Mouse (Mus musculus) embryonic facial prominence, embryonic 10.5 days (tissue): Measurements from ENCODE around the gene Gga1. TPM values are rescaled to one million over a fixed set of nuclear protein-coding genes. Genes with fewer than 3 reads are reported as not detected.

Experiments used
- DNase-seq: peaks from one replicate; pipeline ENCODE4 v3.0.0-alpha.2; 2017; ENCODE audit warnings: low spot score
- H3K27ac ChIP-seq: fragments of 300-500 bp; sonication (generic); replicated peaks from 2 replicates; pipeline ENCODE4 v1.5.1; 2016; ENCODE audit warnings: mild to moderate bottlenecking
- H3K27me3 ChIP-seq: fragments of 300-500 bp; sonication (generic); replicated peaks from 2 replicates; pipeline ENCODE4 v1.6.1; 2016; ENCODE audit warnings: low read depth, mild to moderate bottlenecking; ENCODE audit not compliant: poor library complexity, severe bottlenecking
- H3K36me3 ChIP-seq: fragments of 300-500 bp; sonication (generic); replicated peaks from 2 replicates; pipeline ENCODE4 v1.6.1; 2016; ENCODE audit warnings: mild to moderate bottlenecking, moderate library complexity
- H3K4me1 ChIP-seq: fragments of 300-500 bp; sonication (generic); 2 replicates; pipeline ENCODE4 v1.6.1; 2016
- H3K4me3 ChIP-seq: fragments of 300-500 bp; sonication (generic); 2 replicates; pipeline ENCODE4 v1.5.1; 2016; ENCODE audit warnings: mild to moderate bottlenecking, moderate library complexity
- H3K9me3 ChIP-seq: fragments of 300-500 bp; sonication (generic); 2 replicates; pipeline ENCODE4 v1.6.1; 2016; ENCODE audit warnings: mild to moderate bottlenecking
- WGBS: fragments of 180-500 bp; shearing (Covaris S2); methylation state at CpG from one replicate; pipeline ENCODE4 v1.1.7; 2016; 5-methylcytosine and 5-hydroxymethylcytosine counted together
- polyA plus RNA-seq: library from polyadenylated mRNA; unstranded; fragments of >200 nt; fragmentation: Nextera tagmentation; extraction: Ambion mirVana; gene quantifications from 2 replicates; pipeline ENCODE4 v1.2.1, GENCODE M21; 2016

Gene Gga1
- polyA plus RNA-seq, 1 experiment from 2014 or later, result 52.0 TPM

DNA sequence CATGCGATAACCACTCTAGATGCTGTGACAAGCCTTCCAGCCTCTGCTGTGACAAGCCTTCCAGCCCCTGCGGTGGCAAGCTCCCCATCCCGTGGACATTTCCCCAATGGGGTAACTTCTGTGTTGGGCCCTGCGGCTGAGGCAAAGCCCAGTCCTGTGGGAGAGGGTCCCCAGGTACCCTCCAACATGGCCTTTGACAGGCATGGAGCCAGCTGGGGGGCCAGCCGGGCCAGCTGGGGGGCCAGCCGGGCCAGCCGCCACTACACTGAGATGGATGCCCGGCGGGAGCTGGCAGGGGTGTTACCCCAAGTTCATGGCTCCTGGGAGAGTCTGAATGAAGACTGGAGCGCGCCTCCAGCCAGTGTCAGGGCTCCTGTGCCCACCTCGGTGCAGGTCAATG lies 27.5 kb upstream of the Gga1 start:
- no peak for DNase-seq
- 0 out of 2 replicates have a peak overlapping the region, but pooled peaks have one; percentile 8 for H3K4me3 ChIP-seq
- H3K36me3 ChIP-seq, result peaks cover 18% of the 10 kb centered on the region
- peaks cover 50% of the 10 kb centered on the region for H3K4me1 ChIP-seq
- 0 out of 2 replicates have a peak overlapping the region, but pooled peaks have one; percentile 10 for H3K27ac ChIP-seq
- WGBS, result 86% methylated on average over 12 of the region's 12 CpGs
- H3K27me3 ChIP-seq, result peaks cover 6% of the 10 kb centered on the region
- H3K9me3 ChIP-seq, result no peaks in the 10 kb centered on the region

DNA sequence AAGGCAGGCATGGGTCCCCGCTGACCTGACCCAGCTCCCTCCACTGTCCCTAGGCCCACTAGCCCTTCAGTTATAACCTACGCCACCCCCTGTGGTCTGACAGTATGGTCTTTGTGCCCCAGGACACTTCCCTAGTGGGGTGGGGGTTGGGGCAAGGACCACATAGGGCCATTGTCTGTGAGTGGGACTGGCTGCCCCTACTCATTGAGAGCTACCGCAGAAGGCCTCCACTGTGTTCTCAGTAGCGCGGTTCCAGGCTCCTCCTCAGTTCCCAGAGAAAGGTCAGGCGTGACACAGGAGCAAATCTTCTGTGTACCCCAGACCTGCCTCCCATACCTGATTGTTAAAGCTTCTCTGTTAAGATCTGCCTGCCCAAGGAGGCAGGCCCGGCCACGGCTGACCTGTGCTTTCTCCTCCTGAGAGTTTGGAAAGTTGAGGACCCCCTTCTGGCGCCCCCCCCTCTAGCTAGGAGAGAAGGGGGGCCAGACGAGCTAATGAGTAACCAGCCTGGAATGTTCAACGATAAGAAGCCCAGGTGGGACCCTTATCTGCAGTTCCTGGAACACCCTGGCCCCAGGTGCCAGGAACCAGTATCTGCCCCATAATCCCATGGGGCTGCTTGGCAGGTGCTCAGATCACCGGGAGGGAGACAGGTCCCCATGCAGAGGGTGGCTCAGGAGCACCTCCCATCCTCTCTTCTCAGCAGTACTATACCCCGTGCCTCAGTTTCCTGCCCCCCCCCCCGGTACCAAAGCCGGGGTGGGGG lies 26.7 kb upstream of the Gga1 start:
- WGBS, result 67% methylated on average over 15 of the region's 15 CpGs
- Histone ChIP-seq H3K4me1 (peaks cover 43% of the 10 kb centered on the region), H3K36me3 (peaks cover 18% of the 10 kb centered on the region), H3K4me3 (no peak overlapping the region), H3K9me3 (no peaks in the 10 kb centered on the region), H3K27ac (peak overlapping the region; percentile 1; the same call in 1 of the 2 replicates), H3K27me3 (0 out of 2 replicates have a peak, but pooled peaks cover 5% of the 10 kb centered on the region)
- DNase-seq, result no peak

DNA sequence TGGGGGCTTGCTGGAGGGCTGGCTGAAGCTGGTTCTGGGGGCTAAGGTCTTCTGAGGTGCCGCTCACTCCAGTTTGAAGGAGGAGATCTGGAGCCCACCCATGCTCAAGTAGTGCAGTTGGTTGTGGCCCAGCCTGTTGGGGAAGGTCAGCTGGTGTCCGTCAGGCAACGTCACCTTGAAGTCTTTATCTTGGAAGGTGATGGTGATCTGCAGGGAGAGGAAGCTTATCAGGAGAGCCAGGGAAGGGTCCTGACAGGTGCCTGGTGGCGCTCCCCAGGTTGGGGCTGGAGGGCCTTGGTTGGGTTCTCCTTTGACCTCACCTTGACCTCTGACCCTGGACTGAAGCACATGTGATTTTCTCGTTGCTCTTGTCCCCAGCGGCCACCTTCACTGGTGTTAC lies 26.0 kb upstream of the Gga1 start:
- H3K27ac ChIP-seq, result no peak overlapping the region
- peaks cover 36% of the 10 kb centered on the region for H3K4me1 ChIP-seq
- 0 out of 2 replicates have a peak, but pooled peaks cover 8% of the 10 kb centered on the region for H3K27me3 ChIP-seq
- DNase-seq, result no peak
- WGBS, result 72% methylated on average over 6 of the region's 6 CpGs
- no peaks in the 10 kb centered on the region for H3K9me3 ChIP-seq
- peaks cover 18% of the 10 kb centered on the region for H3K36me3 ChIP-seq
- H3K4me3 ChIP-seq, result no peak overlapping the region

DNA sequence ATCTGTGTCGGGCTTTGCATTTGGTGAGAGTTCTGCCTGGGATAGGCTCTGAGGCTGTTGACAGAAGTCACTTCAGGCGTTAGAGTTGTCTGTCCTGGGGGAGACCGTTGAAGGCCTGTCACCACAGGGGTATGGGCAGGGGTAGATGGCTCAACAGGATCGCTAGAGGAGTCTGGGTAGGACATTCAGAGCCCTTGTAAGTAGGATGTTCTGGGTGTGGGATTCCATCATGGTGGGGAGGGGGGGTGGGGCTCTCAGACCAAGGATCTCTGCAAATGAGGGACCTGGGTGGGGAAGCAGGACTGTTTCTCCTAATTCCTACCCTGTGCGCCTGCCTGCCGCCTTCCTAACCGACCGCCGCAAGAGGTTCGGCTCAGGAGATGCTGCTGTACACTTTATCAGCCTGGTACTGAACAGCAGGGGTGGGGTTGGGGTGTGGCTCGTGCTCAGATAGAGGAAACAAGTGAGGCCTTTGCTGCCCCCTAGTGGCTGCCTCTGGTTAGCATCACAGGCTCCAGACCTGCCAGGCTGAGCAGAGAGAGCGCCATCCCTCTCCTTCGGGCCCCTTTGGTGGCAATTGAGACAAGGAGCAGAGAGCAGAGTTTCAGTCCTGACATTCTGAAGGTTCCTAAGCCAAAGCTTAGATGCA lies 25.4 kb upstream of the Gga1 start:
- H3K4me1 ChIP-seq, result peaks cover 31% of the 10 kb centered on the region
- H3K36me3 ChIP-seq, result peaks cover 18% of the 10 kb centered on the region
- H3K4me3 ChIP-seq, result 0 out of 2 replicates have a peak overlapping the region, but pooled peaks have one; percentile 17
- 0 out of 2 replicates have a peak, but pooled peaks cover 8% of the 10 kb centered on the region for H3K27me3 ChIP-seq
- WGBS, result 17% methylated on average over 13 of the region's 13 CpGs
- H3K9me3 ChIP-seq, result no peaks in the 10 kb centered on the region
- H3K27ac ChIP-seq, result no peak overlapping the region
- DNase-seq, result peak; percentile 92

DNA sequence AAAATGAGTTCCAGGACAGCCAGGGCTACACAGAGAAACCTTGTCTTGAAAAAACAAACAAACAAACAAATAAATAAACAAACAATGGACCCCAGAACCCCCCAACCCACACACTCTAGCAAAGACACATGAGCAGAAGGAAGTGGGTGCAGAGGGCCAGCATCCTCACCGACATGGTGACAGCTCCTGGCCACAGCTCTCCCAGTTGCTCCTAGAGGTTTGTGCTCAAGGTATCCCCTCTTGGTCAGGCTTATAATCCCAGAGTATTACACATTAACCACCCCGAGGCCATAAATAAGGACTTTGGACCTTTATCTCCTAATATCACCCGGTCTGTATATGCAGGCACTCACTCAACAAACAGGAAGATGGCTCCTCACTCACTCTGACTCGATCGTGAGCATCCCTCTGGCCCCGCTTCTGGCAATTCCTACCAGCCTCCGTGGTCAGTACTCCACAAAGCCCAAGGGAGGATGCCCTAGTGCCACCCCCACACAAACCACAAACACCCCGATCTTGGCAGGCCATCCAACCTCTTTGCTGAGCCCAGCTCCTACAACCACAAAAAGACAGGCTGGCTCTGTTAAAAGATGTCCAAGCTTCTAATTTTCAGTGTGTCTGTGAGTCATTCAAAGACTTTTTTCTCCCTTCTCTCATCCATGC lies 21.6 kb upstream of the Gga1 start, which contains the start of gene Lgals2:
Gene Lgals2 (minus strand): TSS at position 227 of the 663 bp plus-strand sequence.
- Histone ChIP-seq H3K36me3 (no peaks in the 10 kb centered on the region), H3K4me3 (no peak within 1 kb of the TSS), H3K9me3 (no peaks in the 10 kb centered on the region), H3K27me3 (0 out of 2 replicates have a peak, but pooled peaks cover 7% of the 10 kb centered on the region), H3K27ac (no peak within 1 kb of the TSS), H3K4me1 (peaks cover 34% of the 10 kb centered on the region)
- 84% methylated on average over 8 of the region's 8 CpGs for WGBS
- no peak for DNase-seq

DNA sequence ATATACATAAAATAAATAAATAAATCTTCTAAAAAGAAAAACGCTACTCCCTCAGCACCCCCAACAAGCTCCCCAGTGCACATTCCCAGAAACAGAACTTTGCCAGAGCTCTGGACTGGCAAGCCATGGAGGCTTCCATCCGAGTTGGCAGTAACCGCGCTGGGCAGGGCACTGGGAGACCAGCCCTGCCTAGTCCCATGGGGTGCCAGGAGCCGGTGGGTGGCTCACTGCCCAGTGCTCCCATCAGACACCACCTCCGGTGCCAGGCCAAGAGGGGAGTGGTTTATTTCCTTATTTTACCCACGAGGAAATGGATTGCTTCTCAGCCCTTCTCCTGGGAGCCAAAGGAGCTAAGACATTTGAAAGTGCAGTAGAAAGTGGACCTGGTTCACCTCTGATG lies 20.0 kb upstream of the Gga1 start:
- 0 out of 2 replicates have a peak, but pooled peaks cover 4% of the 10 kb centered on the region for H3K27me3 ChIP-seq
- no peaks in the 10 kb centered on the region for H3K9me3 ChIP-seq
- no peak overlapping the region for H3K27ac ChIP-seq
- 84% methylated on average over 7 of the region's 7 CpGs for WGBS
- H3K4me3 ChIP-seq, result no peak overlapping the region
- H3K36me3 ChIP-seq, result no peaks in the 10 kb centered on the region
- no peak for DNase-seq
- H3K4me1 ChIP-seq, result peaks cover 18% of the 10 kb centered on the region

DNA sequence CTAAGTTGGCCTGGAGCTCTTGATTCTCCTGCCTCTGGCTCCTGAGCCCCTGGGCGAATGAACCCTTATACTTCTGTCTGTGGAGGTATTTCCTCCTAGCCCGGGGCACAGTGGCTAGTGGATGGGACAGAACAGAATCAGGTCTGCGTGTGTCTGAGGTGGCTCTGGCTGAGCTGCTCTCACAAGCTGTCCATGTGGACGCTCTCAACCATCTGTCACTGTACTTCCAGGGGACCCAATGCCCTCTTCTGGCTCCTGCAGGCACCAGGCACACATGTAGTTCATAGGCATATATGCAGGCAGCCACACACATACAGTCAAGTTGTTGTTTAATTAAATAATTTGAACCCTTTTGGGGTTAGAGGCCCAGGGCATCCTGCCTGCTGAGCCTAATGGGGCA lies 17.7 kb upstream of the Gga1 start:
- Histone ChIP-seq H3K9me3 (no peaks in the 10 kb centered on the region), H3K4me1 (peaks cover 24% of the 10 kb centered on the region), H3K36me3 (no peaks in the 10 kb centered on the region), H3K27me3 (0 out of 2 replicates have a peak, but pooled peaks cover 4% of the 10 kb centered on the region), H3K4me3 (no peak overlapping the region), H3K27ac (peak overlapping the region; percentile 41; the same call in 1 of the 2 replicates)
- no peak for DNase-seq
- 77% methylated on average over 4 of the region's 4 CpGs for WGBS

DNA sequence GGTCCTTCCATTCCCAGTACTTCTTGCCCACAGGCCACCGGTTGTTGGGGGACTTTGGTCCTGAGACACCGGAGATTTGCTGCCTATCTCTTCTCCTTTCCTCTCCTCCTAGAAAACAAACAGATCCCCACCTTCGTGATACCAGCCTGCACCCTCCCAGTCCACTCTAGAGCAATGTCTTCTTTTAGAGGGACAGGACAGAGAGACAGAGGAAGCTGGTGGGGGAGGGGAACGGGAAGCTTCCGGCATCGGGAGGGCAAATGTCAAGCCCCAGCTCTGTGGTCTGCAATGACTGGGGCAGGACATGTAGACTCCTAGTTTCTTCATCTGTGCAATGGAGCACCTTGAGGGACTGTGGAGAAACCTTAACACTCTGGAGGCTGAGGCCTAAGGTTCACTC lies 17.3 kb upstream of the Gga1 start:
- 66% methylated on average over 6 of the region's 6 CpGs for WGBS
- Histone ChIP-seq H3K9me3 (no peaks in the 10 kb centered on the region), H3K36me3 (no peaks in the 10 kb centered on the region), H3K4me3 (no peak overlapping the region), H3K27ac (peak overlapping the region; percentile 41; the same call in 1 of the 2 replicates), H3K27me3 (0 out of 2 replicates have a peak, but pooled peaks cover 4% of the 10 kb centered on the region), H3K4me1 (peaks cover 24% of the 10 kb centered on the region)
- no peak for DNase-seq

DNA sequence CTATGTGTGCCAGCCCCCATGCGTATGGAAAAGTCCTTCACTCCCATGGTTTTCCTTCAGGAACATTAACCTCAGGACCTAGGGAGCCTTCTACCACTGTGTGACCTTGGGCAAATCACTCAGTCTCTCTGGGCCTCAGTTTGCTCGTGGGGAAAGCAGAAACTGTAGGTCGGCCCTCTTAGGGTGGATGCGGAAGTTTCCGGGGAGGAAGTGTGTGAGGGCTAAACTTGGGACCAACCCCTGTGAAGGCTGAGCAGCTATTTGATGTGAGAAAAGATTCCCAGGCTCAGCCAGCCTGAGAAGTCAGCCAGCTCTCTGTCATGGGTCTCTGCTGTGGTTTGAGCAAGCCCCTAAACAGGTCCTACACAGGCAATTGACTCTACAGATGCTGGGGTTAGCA lies 14.7 kb upstream of the Gga1 start:
- Histone ChIP-seq H3K9me3 (no peaks in the 10 kb centered on the region), H3K27ac (no peak overlapping the region), H3K4me1 (peaks cover 24% of the 10 kb centered on the region), H3K36me3 (no peaks in the 10 kb centered on the region), H3K4me3 (no peak overlapping the region), H3K27me3 (no peaks in the 10 kb centered on the region)
- 93% methylated on average over 5 of the region's 5 CpGs for WGBS
- DNase-seq, result no peak

DNA sequence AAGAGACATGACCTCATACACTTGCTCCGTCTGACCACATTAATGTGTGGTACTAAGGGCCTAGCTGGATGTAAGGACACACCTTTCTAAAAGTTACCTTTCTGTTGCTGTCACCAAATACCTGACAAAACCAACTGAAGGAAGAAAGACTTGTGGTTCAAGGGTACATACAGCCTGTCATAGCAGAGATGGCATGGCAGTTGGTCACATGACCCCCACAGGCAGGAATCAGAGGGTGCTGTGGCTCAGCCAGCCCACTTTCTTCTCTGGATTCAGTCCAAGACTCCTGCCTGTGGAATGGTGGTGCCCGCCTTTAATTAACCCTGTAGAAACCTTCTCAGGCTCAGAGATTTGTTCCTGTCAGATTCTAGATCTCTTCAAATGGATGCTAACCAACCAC lies 13.8 kb upstream of the Gga1 start:
- no peak overlapping the region for H3K27ac ChIP-seq
- 85% methylated on average over 2 of the region's 2 CpGs for WGBS
- no peak for DNase-seq
- no peak overlapping the region for H3K4me3 ChIP-seq
- no peaks in the 10 kb centered on the region for H3K9me3 ChIP-seq
- no peaks in the 10 kb centered on the region for H3K27me3 ChIP-seq
- H3K4me1 ChIP-seq, result peaks cover 30% of the 10 kb centered on the region
- no peaks in the 10 kb centered on the region for H3K36me3 ChIP-seq

DNA sequence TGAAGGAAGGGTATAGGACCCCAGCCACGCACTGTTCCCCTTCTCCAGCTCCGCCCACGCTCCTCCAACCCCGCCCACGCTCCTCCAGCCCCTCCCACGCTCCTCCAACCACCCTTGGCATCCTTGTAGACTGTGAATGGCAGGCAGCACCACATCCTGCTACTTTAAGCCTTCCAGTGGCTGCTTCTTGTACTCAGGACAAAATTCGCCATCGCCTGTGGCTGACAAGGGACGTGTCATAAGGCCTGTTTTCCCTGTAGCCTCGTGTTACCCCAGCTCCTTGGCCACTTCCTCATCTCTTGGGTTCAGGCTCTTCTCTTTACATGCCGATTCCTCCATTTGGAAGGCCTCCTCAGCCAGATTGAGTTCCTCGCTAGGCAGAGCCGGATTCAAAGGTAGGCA lies 13.1 kb upstream of the Gga1 start:
- no peaks in the 10 kb centered on the region for H3K27me3 ChIP-seq
- no peaks in the 10 kb centered on the region for H3K36me3 ChIP-seq
- H3K4me3 ChIP-seq, result no peak overlapping the region
- 43% methylated on average over 13 of the region's 13 CpGs for WGBS
- no peak for DNase-seq
- H3K9me3 ChIP-seq, result no peaks in the 10 kb centered on the region
- H3K27ac ChIP-seq, result no peak overlapping the region
- H3K4me1 ChIP-seq, result peaks cover 32% of the 10 kb centered on the region

DNA sequence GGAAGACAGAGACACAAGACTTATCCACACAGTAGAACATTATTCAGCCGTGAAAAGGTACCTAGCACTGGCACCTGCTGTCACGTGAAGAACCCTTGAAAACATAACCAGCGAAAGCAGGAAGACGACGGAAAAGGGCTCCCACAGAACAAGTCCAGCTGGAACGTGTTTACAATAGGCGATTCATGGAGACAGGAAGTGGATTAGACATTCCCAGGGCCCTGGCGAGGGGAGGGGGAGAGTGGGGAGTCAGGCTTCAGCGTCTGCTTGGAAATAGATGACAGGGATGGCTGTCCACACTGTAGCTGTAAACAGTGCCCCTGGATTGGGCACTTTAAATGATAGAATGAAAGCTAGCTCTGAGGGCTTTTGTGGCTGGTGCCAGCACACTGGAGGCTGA lies 8.6 kb upstream of the Gga1 start:
- H3K4me3 ChIP-seq, result peak overlapping the region; percentile 11; the same call in 1 of the 2 replicates
- 13% methylated on average over 9 of the region's 9 CpGs for WGBS
- H3K27ac ChIP-seq, result peak overlapping the region; percentile 70

More for the DNA sequence above, 8.6 kb upstream of the Gga1 start:
- no peaks in the 10 kb centered on the region for H3K9me3 ChIP-seq
- H3K27me3 ChIP-seq, result no peaks in the 10 kb centered on the region
- H3K36me3 ChIP-seq, result no peaks in the 10 kb centered on the region
- DNase-seq, result peak; percentile 79
- H3K4me1 ChIP-seq, result peaks cover 31% of the 10 kb centered on the region
